Mouse (Mus musculus) kidney, embryonic 14.5 days (tissue): ENCODE data around the gene 1700029J07Rik. TPM values are rescaled to one million over a fixed set of nuclear protein-coding genes. Genes with fewer than 3 reads are reported as not detected.

Experiments
- polyA plus RNA-seq: library from polyadenylated mRNA; unstranded; fragments of >200 nt; fragmentation: Nextera tagmentation; extraction: Ambion mirVana; gene quantifications from 2 replicates; pipeline ENCODE4 v1.2.1, GENCODE M21; 2014

The 1700029J07Rik gene
- polyA plus RNA-seq, 1 experiment from 2014 or later = 4.7 TPM

Other genes with a start within 250 kb of the 1700029J07Rik start
- 4.3 and 5.6 TPM in 2 replicates for gene Pdlim3, start 89.8 kb downstream of the 1700029J07Rik start, polyA plus RNA-seq
- not detected in 2 replicates for gene Ccdc110, start 40.6 kb downstream of the 1700029J07Rik start, polyA plus RNA-seq
- gene Ufsp2, start 276 bp upstream of the 1700029J07Rik start, polyA plus RNA-seq = 74.1 and 74.9 TPM in 2 replicates
- 0.32 and 0.39 TPM in 2 replicates for gene Lrp2bp, start 24.1 kb upstream of the 1700029J07Rik start, polyA plus RNA-seq
- gene Ankrd37, start 30.5 kb upstream of the 1700029J07Rik start, polyA plus RNA-seq = 17.9 and 25.4 TPM in 2 replicates
- 28.8 and 30.9 TPM in 2 replicates for gene Cfap97, start 176.5 kb upstream of the 1700029J07Rik start, polyA plus RNA-seq
- 7.4 and 9.0 TPM in 2 replicates for gene Snx25, start 176.9 kb upstream of the 1700029J07Rik start, polyA plus RNA-seq
- gene Slc25a4, start 236.0 kb upstream of the 1700029J07Rik start, polyA plus RNA-seq = 535 and 564 TPM in 2 replicates